Mouse (Mus musculus) ES-Bruce4 (cell line): ENCODE measurements at regions not wholly inside any gene's neighbourhood (a gene's known extent, or its start where the extent isn't known, plus 50 kb on each side); places are given as distances from the start of the nearest gene placed in this dataset.

ENCODE experiments used
- CTCF ChIP-seq: IDR thresholded peaks from one replicate; pipeline ENCODE4 v1.8.1; 2011; ENCODE audit warnings: low read depth, low read length
- POLR2A ChIP-seq: IDR thresholded peaks from one replicate; pipeline ENCODE4 v1.8.1; 2011; ENCODE audit warnings: low read length; ENCODE audit not compliant: insufficient read depth

- TF ChIP-seq POLR2A (no peak), CTCF (no peak)
Measured at GRCm38 (mm10) chr4:153785564-153785963, 171.5 kb upstream of the A430005L14Rik start.
